Mouse (Mus musculus): ENCODE measurements around the gene Mipep.

GRCm38 (mm10) chr14:60741490-60741981 is 42.8 kb upstream of the Mipep start:
- TF ChIP-seq CTCF (IDR thresholded peaks at IDR 0.05; ENCODE audit: control insufficient read depth, insufficient read depth, insufficient replicate concordance, low read depth, low read length) = no peak
- no peak for TF ChIP-seq POLR2A (IDR thresholded peaks at IDR 0.05; ENCODE audit: control insufficient read depth, low read depth, low read length)

All from testis, adult 2 months (tissue).